Mouse (Mus musculus): ENCODE measurements at regions not wholly inside any gene's neighbourhood (a gene's known extent, or its start where the extent isn't known, plus 50 kb on each side); places are given as distances from the start of the nearest gene placed in this dataset.

DNA sequence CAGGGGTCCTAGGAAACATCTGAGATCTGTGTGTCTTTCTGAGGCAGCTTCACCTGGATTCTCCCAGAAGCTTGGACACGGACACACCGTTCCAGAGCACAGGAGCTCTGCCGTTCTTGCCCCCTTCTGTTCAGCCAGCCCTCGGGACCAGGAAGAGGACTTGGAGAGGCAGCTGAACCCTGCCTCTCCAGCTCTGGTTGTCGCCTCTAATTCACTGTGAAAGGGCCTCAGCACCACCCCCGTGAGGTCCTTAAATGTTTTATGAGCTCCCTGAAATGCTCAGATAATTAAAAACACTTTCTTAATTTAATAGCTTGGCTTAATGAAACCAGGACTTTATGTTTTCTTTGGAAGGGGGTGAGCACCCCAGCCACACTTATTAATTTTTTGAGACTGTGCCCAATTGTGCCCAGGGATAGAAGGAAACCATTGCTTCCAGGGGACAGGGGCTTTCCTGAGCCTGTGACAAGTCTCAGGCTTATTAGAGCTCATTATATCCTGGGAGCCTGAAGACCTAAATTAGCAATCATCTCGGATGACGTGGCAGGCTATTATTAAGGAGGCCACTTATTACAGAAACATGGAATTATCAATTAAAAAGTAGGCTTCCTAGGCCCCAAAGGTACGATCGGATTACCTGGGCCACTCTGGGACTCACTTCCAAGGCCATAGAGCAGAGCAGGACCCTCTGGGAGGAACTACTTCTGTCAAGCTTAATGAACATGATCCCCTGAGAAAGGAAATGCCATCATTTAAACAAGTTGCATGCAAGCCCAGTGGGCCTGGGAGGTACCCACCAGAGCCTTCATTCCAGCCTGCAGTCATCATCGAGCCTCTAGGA, 263.4 kb upstream of the Dynlrb2 start:
- TF ChIP-seq CTCF (IDR thresholded peaks at IDR 0.05; ENCODE audit: borderline replicate concordance, insufficient read depth, low read depth, low read length) (no peak), POLR2A (IDR thresholded peaks at IDR 0.05; ENCODE audit: borderline replicate concordance, insufficient read depth, low read length) (no peak)

Data from cerebellum, adult 2 months (tissue).